Mouse (Mus musculus): ENCODE measurements around the gene Pcif1.

DNA sequence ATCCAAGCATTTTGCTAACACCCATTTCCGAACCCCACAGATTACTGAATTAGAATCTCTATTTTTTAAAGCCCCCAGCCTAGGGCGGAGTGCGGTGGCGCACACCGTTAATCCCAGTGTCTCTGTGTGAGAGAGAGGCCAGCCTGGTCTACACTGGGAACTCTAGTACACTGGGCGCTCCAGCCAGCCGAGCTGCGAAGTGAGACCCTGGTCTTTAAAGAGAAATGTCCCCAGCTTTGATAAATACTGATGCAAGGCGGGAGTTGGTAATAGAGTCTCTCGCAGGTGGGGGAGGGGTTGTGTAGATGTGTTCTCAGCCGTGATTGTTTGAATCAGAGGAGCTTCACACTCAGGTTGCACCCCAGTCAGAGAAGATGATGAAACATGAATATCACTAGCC, 60.0 kb downstream of the Pcif1 start:
- TF ChIP-seq POLR2A (IDR thresholded peaks at IDR 0.05; ENCODE audit: low read depth, low read length) (no peak), CTCF (IDR thresholded peaks at IDR 0.05; ENCODE audit: borderline replicate concordance, insufficient read depth, low read length) (no peak)
